Mouse (Mus musculus): ENCODE data around the gene Rnf151. TPM values are rescaled to one million over a fixed set of nuclear protein-coding genes. Genes with fewer than 3 reads are reported as not detected.

The Rnf151 gene
- total RNA-seq (2021), result not detected

- DNase-seq, result no peak
These were observed at the start of gene Rnf151, which contains the start of gene Rps2 for GRCm38 (mm10) chr17:24717943-24718342. Rnf151 (minus strand) TSS chr17:24718063. Rps2 (plus strand) TSS chr17:24718116.

DNA sequence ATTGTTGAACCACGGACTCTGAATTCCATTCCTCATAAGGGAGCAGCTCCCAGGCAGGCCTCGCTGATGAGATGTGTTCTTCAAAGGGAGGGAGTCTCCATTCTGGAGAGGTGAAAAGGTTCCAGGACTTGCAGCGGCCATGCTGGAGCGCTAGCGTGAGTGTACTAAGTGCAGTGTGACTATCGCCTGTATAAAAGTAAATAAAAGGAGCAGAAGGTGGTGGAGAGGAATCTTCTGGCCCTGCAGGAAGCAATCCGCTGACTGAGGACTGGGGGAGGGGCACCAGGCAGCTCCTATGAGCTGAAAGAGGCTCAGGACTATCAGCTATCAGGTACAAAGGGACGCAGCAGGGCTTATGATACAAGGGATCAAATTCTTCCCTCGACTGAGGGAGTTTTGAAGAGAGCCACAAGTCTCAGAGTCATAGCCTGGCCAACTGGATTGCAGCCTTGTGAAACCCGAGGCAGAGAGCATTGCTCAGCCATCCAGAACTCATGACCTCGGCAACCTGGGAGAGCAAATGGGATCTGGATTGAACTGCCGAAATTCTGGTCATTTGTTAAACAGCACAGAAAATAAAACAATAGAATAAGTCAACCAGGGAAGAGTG is 48.5 kb upstream of the Rnf151 start:
- DNase-seq, result no peak

GRCm38 (mm10) chr17:24765016-24765905 is 47.4 kb upstream of the Rnf151 start:
- no peak for DNase-seq

- no peak for DNase-seq
These were observed 43.3 kb upstream of the Rnf151 start for GRCm38 (mm10) chr17:24761121-24761520.

GRCm38 (mm10) chr17:24757394-24757793 is 39.5 kb upstream of the Rnf151 start:
- no peak for DNase-seq

GRCm38 (mm10) chr17:24752415-24753394 is 34.8 kb upstream of the Rnf151 start, which contains the start of gene Hs3st6:
Hs3st6 (plus strand) TSS chr17:24752988.
- no peak for DNase-seq

GRCm38 (mm10) chr17:24751528-24751927 is 33.7 kb upstream of the Rnf151 start:
- no peak for DNase-seq

- no peak for DNase-seq
These were observed 29.1 kb upstream of the Rnf151 start for GRCm38 (mm10) chr17:24746986-24747385.

DNA sequence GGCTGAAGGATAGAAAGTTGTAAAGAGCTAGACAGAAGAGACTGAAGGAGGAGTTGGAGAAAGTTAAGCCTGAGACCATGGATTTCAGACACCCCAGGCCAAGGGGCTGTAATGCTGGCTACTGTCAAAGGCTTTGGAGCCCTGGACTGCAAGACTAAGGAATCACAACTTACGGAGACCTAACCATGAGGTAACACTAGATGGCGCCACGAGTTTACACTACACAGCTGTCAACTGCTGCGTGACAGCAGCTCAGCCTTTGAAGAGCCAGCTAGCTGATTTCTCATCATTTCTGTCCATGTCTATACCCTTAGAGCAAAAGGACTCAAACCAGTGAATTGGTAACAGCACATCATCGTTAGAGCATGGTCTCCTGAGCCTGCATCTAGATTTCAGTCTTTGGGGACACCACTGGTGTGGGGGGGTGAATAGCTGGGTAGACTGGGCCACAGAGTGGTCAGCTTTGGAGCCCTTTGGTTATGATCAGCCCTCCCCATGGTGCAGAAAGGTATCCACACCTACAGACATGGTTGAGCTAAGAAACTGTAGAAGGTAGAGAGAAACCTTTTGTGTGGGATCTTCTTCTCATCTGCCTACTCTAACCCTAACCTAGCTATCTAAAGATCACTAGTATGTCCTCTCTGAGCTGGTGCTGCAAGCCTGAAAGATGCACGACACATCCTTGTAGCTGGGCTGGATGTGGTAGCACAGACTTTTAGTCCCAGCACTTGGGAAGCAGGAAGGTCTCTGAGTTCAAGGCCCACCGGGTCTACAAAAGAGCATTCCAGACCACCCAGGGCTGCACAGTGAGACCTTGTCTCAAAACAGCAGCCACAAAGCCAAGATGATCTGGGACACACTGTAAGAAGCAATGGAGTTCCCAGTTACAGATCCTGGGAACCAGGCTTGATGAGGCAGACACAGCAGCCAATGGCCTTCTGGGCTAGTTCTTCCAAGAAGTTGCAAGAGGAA is 27.9 kb upstream of the Rnf151 start:
- DNase-seq, result peak; percentile 91

GRCm38 (mm10) chr17:24744381-24744780 is 26.5 kb upstream of the Rnf151 start:
- DNase-seq, result no peak

DNA sequence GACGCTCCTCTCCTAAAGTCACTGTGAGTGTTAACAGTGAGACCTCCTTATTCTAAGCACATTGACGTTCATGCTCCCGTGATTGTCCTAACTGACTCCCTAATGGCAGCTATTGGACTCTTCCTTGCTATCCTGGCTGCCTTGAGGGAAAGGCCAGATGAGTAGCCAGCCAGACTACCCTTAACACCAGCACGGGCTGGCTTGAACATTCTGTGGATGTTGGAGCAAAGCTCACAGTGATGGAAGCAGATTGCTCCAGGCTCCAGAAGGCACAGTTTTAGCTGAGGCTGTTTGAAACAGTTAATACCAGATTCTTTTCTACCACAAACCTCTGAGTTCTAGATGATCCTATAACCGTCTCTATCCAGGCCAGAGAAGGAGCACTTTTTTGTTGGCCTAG is 26.0 kb upstream of the Rnf151 start:
- no peak for DNase-seq

GRCm38 (mm10) chr17:24742307-24742706 is 24.4 kb upstream of the Rnf151 start:
- DNase-seq, result no peak

GRCm38 (mm10) chr17:24739926-24740325 is 22.1 kb upstream of the Rnf151 start:
- DNase-seq, result no peak

- DNase-seq, result no peak
These were observed 20.4 kb upstream of the Rnf151 start for GRCm38 (mm10) chr17:24738238-24738637.

- no peak for DNase-seq
These were observed 19.4 kb upstream of the Rnf151 start for GRCm38 (mm10) chr17:24737135-24737810.

- DNase-seq, result peak; percentile 96
These were observed 18.6 kb upstream of the Rnf151 start, which contains the start of gene Msrb1 for GRCm38 (mm10) chr17:24736330-24737051. Msrb1 (plus strand) TSS chr17:24736642.

DNA sequence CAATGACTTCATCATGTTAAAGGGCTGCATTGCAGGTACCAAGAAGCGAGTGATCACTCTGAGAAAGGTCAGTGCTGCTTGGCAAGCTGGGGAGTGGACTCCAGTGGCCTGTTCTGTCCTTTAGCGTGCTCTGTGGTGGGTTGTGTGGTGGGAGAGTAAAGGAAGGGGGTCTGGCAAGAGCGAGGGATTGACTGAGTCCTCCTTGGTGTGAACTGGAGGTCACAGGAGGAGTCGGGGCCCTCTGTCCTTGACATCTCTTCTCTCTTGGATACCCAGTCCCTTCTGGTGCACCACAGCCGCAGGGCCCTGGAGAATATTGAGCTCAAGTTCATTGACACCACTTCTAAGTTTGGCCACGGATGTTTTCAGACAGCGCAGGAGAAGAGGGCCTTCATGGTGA is 17.6 kb upstream of the Rnf151 start:
- no peak for DNase-seq

- no peak for DNase-seq
These were observed 16.6 kb upstream of the Rnf151 start for GRCm38 (mm10) chr17:24734513-24734912.

GRCm38 (mm10) chr17:24733434-24734050 is 15.7 kb upstream of the Rnf151 start:
- no peak for DNase-seq

All from heart, postnatal 4 days (tissue).